Mouse (Mus musculus) kidney, embryonic 15.5 days (tissue): ENCODE measurements around the gene Dnah3. TPM values are rescaled to one million over a fixed set of nuclear protein-coding genes. Genes with fewer than 3 reads are reported as not detected.
A peak's percentile ranks its signal among the peaks of the same experiment; 100 is the strongest.

Experiments used
- ATAC-seq: fragments of 200-750 bp; cut with Nextera tagmentation; replicated peaks from 2 replicates; pipeline ENCODE4 v1.8.0; 2017; ENCODE audit warnings: moderate TSS enrichment; ENCODE audit not compliant: low FRiP score
- H3K27ac ChIP-seq: fragments of 300-500 bp; sonication (generic); 2 replicates; pipeline ENCODE4 v1.5.1; 2015; ENCODE audit warnings: mild to moderate bottlenecking, inconsistent platforms
- H3K27me3 ChIP-seq: fragments of 300-500 bp; sonication (generic); 2 replicates; pipeline ENCODE4 v1.6.1; 2015; ENCODE audit warnings: inconsistent platforms
- H3K36me3 ChIP-seq: fragments of 300-500 bp; sonication (generic); 2 replicates; pipeline ENCODE4 v1.6.1; 2015; ENCODE audit warnings: inconsistent platforms
- H3K4me1 ChIP-seq: fragments of 300-500 bp; sonication (generic); 2 replicates; pipeline ENCODE4 v1.6.1; 2015; ENCODE audit warnings: inconsistent platforms
- H3K4me2 ChIP-seq: fragments of 300-500 bp; sonication (generic); 2 replicates; pipeline ENCODE4 v1.6.1; 2015; ENCODE audit warnings: moderate library complexity, mild to moderate bottlenecking, inconsistent platforms
- H3K4me3 ChIP-seq: fragments of 300-500 bp; sonication (generic); replicated peaks from 2 replicates; pipeline ENCODE4 v1.5.1; 2015; ENCODE audit warnings: mild to moderate bottlenecking, inconsistent platforms
- H3K9ac ChIP-seq: fragments of 300-500 bp; sonication (generic); 2 replicates; pipeline ENCODE4 v1.6.1; 2015; ENCODE audit warnings: mild to moderate bottlenecking, inconsistent platforms
- H3K9me3 ChIP-seq: fragments of 300-500 bp; sonication (generic); replicated peaks from 2 replicates; pipeline ENCODE4 v1.6.1; 2016; ENCODE audit warnings: inconsistent platforms
- WGBS: fragments of 180-500 bp; shearing (Covaris S2); methylation state at CpG from one replicate; pipeline ENCODE4 v1.1.7; 2015; ENCODE audit warnings: mixed read lengths; 5-methylcytosine and 5-hydroxymethylcytosine counted together
- polyA plus RNA-seq: library from polyadenylated mRNA; unstranded; fragments of >200 nt; fragmentation: Nextera tagmentation; extraction: Ambion mirVana; gene quantifications from 2 replicates; pipeline ENCODE4 v1.2.1, GENCODE M21; 2015

The Dnah3 gene
- polyA plus RNA-seq, 1 experiment from 2014 or later: not detected

DNA sequence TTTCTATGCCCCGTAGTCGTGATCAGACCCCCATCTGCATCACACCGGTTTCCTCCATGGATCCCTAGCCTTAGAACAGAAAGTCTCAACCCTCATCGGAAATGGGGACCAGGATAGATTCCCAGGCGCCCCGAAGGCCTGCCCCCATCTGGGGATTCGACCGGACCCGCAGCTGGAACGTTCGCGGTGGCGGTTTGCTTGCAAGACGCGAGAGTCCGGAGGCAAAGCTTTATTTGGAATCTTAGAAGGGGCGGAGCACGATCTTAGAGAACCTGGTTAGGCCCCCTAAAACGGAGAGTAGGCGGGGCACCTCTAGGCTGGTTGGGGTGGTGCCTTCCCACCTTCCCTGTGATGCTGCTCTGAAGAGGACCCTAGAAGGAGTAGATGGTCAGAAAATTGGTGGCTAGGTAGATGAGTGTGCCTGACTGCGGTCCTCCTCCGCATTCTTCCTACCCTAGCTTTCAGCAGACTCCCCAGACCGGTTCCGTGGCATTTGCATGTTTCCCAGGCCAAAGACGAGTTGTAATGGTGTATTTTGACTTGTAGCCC, 8.0 kb upstream of the Dnah3 start:
- Histone ChIP-seq H3K9ac (peak overlapping the region; percentile 57), H3K9me3 (no peaks in the 10 kb centered on the region), H3K27ac (peak overlapping the region; percentile 80; the same call in 1 of the 2 replicates), H3K36me3 (peaks cover 10% of the 10 kb centered on the region; the same call in 1 of the 2 replicates), H3K27me3 (no peaks in the 10 kb centered on the region), H3K4me2 (peak overlapping the region; percentile 92), H3K4me3 (peak overlapping the region; percentile 70), H3K4me1 (peaks cover 15% of the 10 kb centered on the region)
- 4% methylated on average over 25 of the region's 25 CpGs for WGBS
- peak; percentile 38 for ATAC-seq

- Histone ChIP-seq H3K4me1 (peaks cover 15% of the 10 kb centered on the region), H3K27ac (peak within 1 kb of the TSS; percentile 80), H3K4me2 (peak within 1 kb of the TSS; percentile 92), H3K9ac (peak within 1 kb of the TSS; percentile 57), H3K9me3 (no peaks in the 10 kb centered on the region), H3K27me3 (no peaks in the 10 kb centered on the region), H3K36me3 (peaks cover 10% of the 10 kb centered on the region; the same call in 1 of the 2 replicates), H3K4me3 (peak within 1 kb of the TSS; percentile 70)
- ATAC-seq: peak; percentile 95
- WGBS: under 1% methylated on average over 42 of the region's 42 CpGs
Measured at GRCm38 (mm10) chr7:120102164-120102972, 7.3 kb upstream of the Dnah3 start, which contains the start of gene Tmem159. TSS of gene Tmem159 (plus strand) at chr7:120102353.

- H3K27ac ChIP-seq: no peak overlapping the region
- peaks cover 12% of the 10 kb centered on the region for H3K4me1 ChIP-seq
- ATAC-seq: no peak
- no peaks in the 10 kb centered on the region for H3K36me3 ChIP-seq
- WGBS: 27% methylated on average over 9 of the region's 9 CpGs
- no peaks in the 10 kb centered on the region for H3K9me3 ChIP-seq
- H3K4me3 ChIP-seq: no peak overlapping the region
- no peak overlapping the region for H3K9ac ChIP-seq
- H3K27me3 ChIP-seq: no peaks in the 10 kb centered on the region
- no peak overlapping the region for H3K4me2 ChIP-seq
Measured at GRCm38 (mm10) chr7:120098403-120098802, 3.3 kb upstream of the Dnah3 start.

- Histone ChIP-seq H3K27me3 (no peaks in the 10 kb centered on the region), H3K27ac (no peak overlapping the region), H3K4me3 (no peak overlapping the region), H3K36me3 (no peaks in the 10 kb centered on the region), H3K4me1 (peaks cover 7% of the 10 kb centered on the region), H3K4me2 (no peak overlapping the region), H3K9ac (no peak overlapping the region), H3K9me3 (no peaks in the 10 kb centered on the region)
- ATAC-seq: peak; percentile 47; the same call in 1 of the 2 replicates
- WGBS: 8% methylated on average over 7 of the region's 7 CpGs
Measured at GRCm38 (mm10) chr7:120097845-120098244, 2.8 kb upstream of the Dnah3 start.

DNA sequence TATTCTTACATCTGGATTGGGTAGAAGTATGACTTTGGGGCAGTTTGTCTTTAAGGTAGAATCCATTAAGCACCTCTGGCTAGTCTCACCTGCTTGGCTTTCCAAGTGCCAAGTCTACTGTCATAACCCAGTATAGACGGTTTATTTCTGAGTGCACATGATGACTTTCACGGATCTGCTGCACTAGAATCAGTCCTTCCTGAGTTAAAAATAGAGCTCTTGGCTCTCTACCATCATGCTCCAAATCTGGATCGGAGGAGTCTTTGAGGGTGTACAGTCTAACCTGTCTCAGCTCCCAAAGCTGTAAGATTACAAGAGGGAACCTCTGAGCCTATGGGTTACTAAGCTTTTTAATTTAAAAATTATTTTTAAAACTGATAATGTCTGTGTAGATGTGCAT, 864 bp downstream of the Dnah3 start:
- no peak overlapping the region for H3K27ac ChIP-seq
- H3K27me3 ChIP-seq: no peaks in the 10 kb centered on the region
- no peak overlapping the region for H3K4me3 ChIP-seq
- H3K36me3 ChIP-seq: no peaks in the 10 kb centered on the region
- H3K9me3 ChIP-seq: no peaks in the 10 kb centered on the region
- H3K9ac ChIP-seq: no peak overlapping the region
- no peaks in the 10 kb centered on the region for H3K4me1 ChIP-seq
- no peak for ATAC-seq
- 85% methylated on average over 3 of the region's 3 CpGs for WGBS
- no peak overlapping the region for H3K4me2 ChIP-seq

DNA sequence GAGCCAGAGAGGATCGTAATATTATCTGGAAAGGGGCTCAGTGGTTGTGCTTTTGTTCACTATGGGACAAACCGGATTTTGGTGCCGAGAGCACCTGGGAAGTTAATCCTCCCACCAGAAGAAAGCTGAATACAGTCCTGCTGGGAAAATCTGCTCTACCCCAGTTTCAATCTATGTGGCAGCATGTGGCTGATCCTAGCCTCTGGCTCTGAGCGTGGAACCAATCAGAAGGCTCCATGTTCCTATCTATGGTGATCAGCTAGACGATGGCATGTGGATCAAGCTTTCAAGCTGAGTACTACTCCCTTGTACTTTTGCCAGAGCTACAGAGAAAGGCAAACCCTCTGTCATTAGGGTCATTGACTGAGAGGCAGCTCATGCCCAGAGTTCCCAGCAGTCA, 2.0 kb downstream of the Dnah3 start:
- no peak overlapping the region for H3K4me3 ChIP-seq
- no peaks in the 10 kb centered on the region for H3K9me3 ChIP-seq
- H3K9ac ChIP-seq: no peak overlapping the region
- ATAC-seq: no peak
- no peaks in the 10 kb centered on the region for H3K4me1 ChIP-seq
- no peak overlapping the region for H3K27ac ChIP-seq
- H3K27me3 ChIP-seq: no peaks in the 10 kb centered on the region
- 58% methylated on average over 5 of the region's 5 CpGs for WGBS
- no peaks in the 10 kb centered on the region for H3K36me3 ChIP-seq
- no peak overlapping the region for H3K4me2 ChIP-seq

- Histone ChIP-seq H3K9me3 (no peaks in the 10 kb centered on the region), H3K4me3 (no peak overlapping the region), H3K4me2 (no peak overlapping the region), H3K9ac (no peak overlapping the region), H3K4me1 (no peaks in the 10 kb centered on the region), H3K36me3 (no peaks in the 10 kb centered on the region), H3K27ac (no peak overlapping the region), H3K27me3 (no peaks in the 10 kb centered on the region)
- 74% methylated on average over 3 of the region's 3 CpGs for WGBS
- ATAC-seq: no peak
Measured at GRCm38 (mm10) chr7:120080177-120080576, 14.9 kb downstream of the Dnah3 start.

DNA sequence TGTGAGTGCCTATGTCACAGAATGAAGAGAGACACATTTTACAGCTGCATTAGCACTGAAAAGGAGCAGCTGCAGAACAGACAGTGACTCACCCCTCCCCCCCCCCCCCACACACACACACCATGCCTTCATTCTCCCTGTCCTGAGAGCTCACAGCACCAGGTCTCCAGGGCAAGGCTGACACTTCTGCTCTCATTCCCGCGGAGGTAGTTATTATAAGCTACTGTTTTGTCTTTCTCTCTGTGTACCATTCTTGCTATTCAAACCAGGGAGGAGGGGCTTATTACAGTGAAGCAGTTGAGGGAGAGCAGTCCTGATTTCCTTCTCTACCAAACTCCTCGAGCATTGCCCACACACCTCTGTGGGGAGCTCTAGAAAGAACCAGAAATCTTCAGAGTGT, 25.9 kb downstream of the Dnah3 start:
- Histone ChIP-seq H3K9ac (no peak overlapping the region), H3K4me3 (no peak overlapping the region), H3K9me3 (no peaks in the 10 kb centered on the region), H3K27ac (no peak overlapping the region), H3K36me3 (no peaks in the 10 kb centered on the region), H3K27me3 (no peaks in the 10 kb centered on the region), H3K4me2 (no peak overlapping the region), H3K4me1 (no peaks in the 10 kb centered on the region)
- WGBS: 35% methylated on average over 3 of the region's 3 CpGs
- ATAC-seq: no peak

- Histone ChIP-seq H3K27me3 (no peaks in the 10 kb centered on the region), H3K9ac (no peak overlapping the region), H3K4me3 (no peak overlapping the region), H3K4me1 (no peaks in the 10 kb centered on the region), H3K27ac (no peak overlapping the region), H3K36me3 (no peaks in the 10 kb centered on the region), H3K9me3 (no peaks in the 10 kb centered on the region), H3K4me2 (no peak overlapping the region)
- WGBS: 80% methylated on average over 3 of the region's 3 CpGs
- ATAC-seq: no peak
Measured at GRCm38 (mm10) chr7:120068114-120068513, 27.0 kb downstream of the Dnah3 start.

- 98% methylated on average over 1 of the region's 1 CpGs for WGBS
- Histone ChIP-seq H3K27ac (no peak overlapping the region), H3K9ac (no peak overlapping the region), H3K4me3 (no peak overlapping the region), H3K27me3 (no peaks in the 10 kb centered on the region), H3K4me1 (no peaks in the 10 kb centered on the region), H3K9me3 (no peaks in the 10 kb centered on the region), H3K36me3 (no peaks in the 10 kb centered on the region), H3K4me2 (no peak overlapping the region)
- no peak for ATAC-seq
Measured at GRCm38 (mm10) chr7:120064045-120064444, 31.0 kb downstream of the Dnah3 start.

GRCm38 (mm10) chr7:120055479-120055878, 39.6 kb downstream of the Dnah3 start:
- no peaks in the 10 kb centered on the region for H3K9me3 ChIP-seq
- H3K36me3 ChIP-seq: no peaks in the 10 kb centered on the region
- ATAC-seq: no peak
- H3K4me2 ChIP-seq: no peak overlapping the region
- no peak overlapping the region for H3K9ac ChIP-seq
- H3K4me3 ChIP-seq: no peak overlapping the region
- no peaks in the 10 kb centered on the region for H3K4me1 ChIP-seq
- WGBS: 79% methylated on average over 3 of the region's 3 CpGs
- H3K27ac ChIP-seq: no peak overlapping the region
- H3K27me3 ChIP-seq: no peaks in the 10 kb centered on the region

GRCm38 (mm10) chr7:120054016-120054415, 41.1 kb downstream of the Dnah3 start:
- Histone ChIP-seq H3K4me1 (no peaks in the 10 kb centered on the region), H3K36me3 (no peaks in the 10 kb centered on the region), H3K9me3 (no peaks in the 10 kb centered on the region), H3K27me3 (no peaks in the 10 kb centered on the region), H3K27ac (no peak overlapping the region), H3K9ac (no peak overlapping the region), H3K4me2 (no peak overlapping the region), H3K4me3 (no peak overlapping the region)
- WGBS: 35% methylated on average over 2 of the region's 2 CpGs
- no peak for ATAC-seq
